ENCODE assay signal across 18 mouse cellular contexts in genomic region chr7:92723750-92724149, GRCm38 (mm10). TPM values are rescaled to one million over a fixed set of nuclear protein-coding genes. Genes with fewer than 3 reads are reported as not detected.
DNase-seq lines count a peak whose midpoint lies in the region; ATAC-seq lines count a peak whose summit lies in the region.
"Had no signal": no experiment of that assay in that cellular context is flagged by ENCODE, and none has a peak within 500 bp of the region (broad histone marks: within the 10 kb centered on the region; RNA-seq: fewer than 3 reads in every experiment).

No protein-coding gene starts in this region.

- peak; percentile 21; the same call in 1 of the 2 replicates for ATAC-seq in hindbrain, embryonic 11.5 days (ENCODE audit: low FRiP score)
- no peak for ATAC-seq in hindbrain, embryonic 12.5 days (ENCODE audit: low FRiP score)
- ATAC-seq in cerebellum, adult (ENCODE audit: insufficient number of reproducible peaks, low FRiP score, low TSS enrichment): no peak
- ATAC-seq: activated CD4-positive, CD25-positive, alpha-beta regulatory T cell, adult 4 months; CD4-positive, CD25-positive, alpha-beta regulatory T cell, adult 4 months; liver, embryonic 12.5 days had no signal

- no peak for DNase-seq in hindbrain, embryonic 11.5 days (ENCODE audit: low spot score)
- peak; percentile 18 for DNase-seq in thymus, postnatal 0 days (ENCODE audit: low spot score)
- DNase-seq in thymus, postnatal 10 days (ENCODE audit: low spot score in 2 of 2): no peak
- peak; percentile 50 to 51 for DNase-seq in adrenal gland, postnatal 36 days
- peak; percentile 35 for DNase-seq in thymus, postnatal 4 days
- DNase-seq: cerebellum, adult 8-10 months; gastrocnemius, postnatal 10 days; heart, postnatal 4 days; right cerebral cortex, postnatal 25 days had no signal

- 30% methylated on average over 3 of the region's 3 CpGs for WGBS in hindbrain, embryonic 11.5 days
- 41% methylated on average over 3 of the region's 3 CpGs for WGBS in hindbrain, embryonic 12.5 days

- H3K36me3 ChIP-seq in hindbrain, embryonic 11.5 days (ENCODE audit: control insufficient read depth, insufficient read depth, low read length): no peaks in the 10 kb centered on the region
- H3K36me3 ChIP-seq in hindbrain, embryonic 12.5 days: no peaks in the 10 kb centered on the region
- H3K36me3 ChIP-seq: heart, embryonic 12.5 days; kidney, embryonic 15.5 days; limb, embryonic 10.5 days; liver, embryonic 12.5 days had no signal

- no peak overlapping the region for H3K4me3 ChIP-seq in hindbrain, embryonic 11.5 days (ENCODE audit: low read depth, low read length)
- no peak overlapping the region for H3K4me3 ChIP-seq in hindbrain, embryonic 12.5 days
- H3K4me3 ChIP-seq: forebrain, embryonic 13.5 days; heart, embryonic 12.5 days; kidney, embryonic 15.5 days; limb, embryonic 10.5 days; liver, embryonic 12.5 days had no signal

- no peaks in the 10 kb centered on the region for H3K9me3 ChIP-seq in hindbrain, embryonic 11.5 days (ENCODE audit: control insufficient read depth, low read length)
- no peaks in the 10 kb centered on the region for H3K9me3 ChIP-seq in hindbrain, embryonic 12.5 days (replicated peaks)
- H3K9me3 ChIP-seq: forebrain, embryonic 13.5 days; heart, embryonic 12.5 days; kidney, embryonic 15.5 days; limb, embryonic 10.5 days; liver, embryonic 12.5 days had no signal

- no peaks in the 10 kb centered on the region for H3K27me3 ChIP-seq in hindbrain, embryonic 11.5 days (ENCODE audit: control insufficient read depth, insufficient read depth, low read length)
- H3K27me3 ChIP-seq in hindbrain, embryonic 12.5 days: no peaks in the 10 kb centered on the region
- H3K27me3 ChIP-seq: forebrain, embryonic 13.5 days; heart, embryonic 12.5 days; kidney, embryonic 15.5 days had no signal

- H3K9ac ChIP-seq in hindbrain, embryonic 11.5 days (ENCODE audit: low read depth, low read length): no peak overlapping the region
- no peak overlapping the region for H3K9ac ChIP-seq in hindbrain, embryonic 12.5 days
- H3K9ac ChIP-seq: forebrain, embryonic 13.5 days; heart, embryonic 12.5 days; kidney, embryonic 15.5 days; liver, embryonic 12.5 days had no signal

- no peak overlapping the region for H3K27ac ChIP-seq in hindbrain, embryonic 11.5 days (ENCODE audit: low read depth, low read length)
- H3K27ac ChIP-seq in hindbrain, embryonic 12.5 days: no peak overlapping the region
- H3K27ac ChIP-seq: forebrain, embryonic 13.5 days; kidney, embryonic 15.5 days; limb, embryonic 10.5 days; liver, embryonic 12.5 days had no signal

- no peaks in the 10 kb centered on the region for H3K4me1 ChIP-seq in hindbrain, embryonic 11.5 days (replicated peaks; ENCODE audit: control insufficient read depth, insufficient read depth, low read length)
- no peaks in the 10 kb centered on the region for H3K4me1 ChIP-seq in hindbrain, embryonic 12.5 days
- H3K4me1 ChIP-seq: forebrain, embryonic 13.5 days; heart, embryonic 12.5 days; kidney, embryonic 15.5 days; limb, embryonic 10.5 days; liver, embryonic 12.5 days had no signal

- H3K4me2 ChIP-seq in hindbrain, embryonic 11.5 days (replicated peaks; ENCODE audit: low read depth, low read length): no peak overlapping the region
- no peak overlapping the region for H3K4me2 ChIP-seq in hindbrain, embryonic 12.5 days (replicated peaks)
- H3K4me2 ChIP-seq: forebrain, embryonic 13.5 days; heart, embryonic 12.5 days; kidney, embryonic 15.5 days; liver, embryonic 12.5 days had no signal

RNA-seq across cellular contexts. Expression of gene Rab30, which starts 17.7 kb away (rescaled TPM):
- polyA plus RNA-seq in hindbrain, embryonic 11.5 days (2014; fragmentation: Nextera tagmentation; extraction: Ambion mirVana): 24.0 and 24.5 TPM in 2 replicates
- polyA plus RNA-seq in hindbrain, embryonic 12.5 days (2016; fragmentation: Nextera tagmentation; extraction: Ambion mirVana): 22.2 and 22.6 TPM in 2 replicates
- polyA plus RNA-seq in thymus, postnatal 0 days (2015; fragmentation: Nextera tagmentation; extraction: Ambion mirVana): 3.8 and 4.3 TPM in 2 replicates
- total RNA-seq in adrenal gland, postnatal 36 days (2021): 1 to 10 TPM; 3.7 to 6.2 TPM

RNA-seq across cellular contexts. Expression of gene Pcf11, which starts 54.0 kb away (rescaled TPM):
- polyA plus RNA-seq in hindbrain, embryonic 11.5 days (2014; fragmentation: Nextera tagmentation; extraction: Ambion mirVana): 18.4 and 23.6 TPM in 2 replicates
- polyA plus RNA-seq in hindbrain, embryonic 12.5 days (2016; fragmentation: Nextera tagmentation; extraction: Ambion mirVana): 29.2 and 31.7 TPM in 2 replicates
- polyA plus RNA-seq in thymus, postnatal 0 days (2015; fragmentation: Nextera tagmentation; extraction: Ambion mirVana): 29.2 and 35.2 TPM in 2 replicates
- 10 to 100 TPM; 61.5 to 64.7 TPM for total RNA-seq in adrenal gland, postnatal 36 days (2021)

Comparison
In these comparisons a context has a peak if more than half of its experiments do, and no peak if none do; other contexts are left out.
1. DNase-seq: peak in thymus, postnatal 0 days (single experiment), adrenal gland, postnatal 36 days (2 of 2) and thymus, postnatal 4 days (single experiment); none in hindbrain, embryonic 11.5 days (single experiment) and thymus, postnatal 10 days (0 of 2).